Mouse (Mus musculus) ES-E14 (cell line): ENCODE results near the gene Gucy2e. TPM values are rescaled to one million over a fixed set of nuclear protein-coding genes. Genes with fewer than 3 reads are reported as not detected.

Experiments used
- DNase-seq: peaks from one replicate; pipeline ENCODE4 v3.0.0-alpha.2; 2013; ENCODE audit warnings: low read depth, low spot score
- H3K27ac ChIP-seq: 2 replicates; pipeline ENCODE4 v1.5.1; 2012; ENCODE audit warnings: low read depth, mild to moderate bottlenecking, low read length, moderate library complexity, mixed read lengths; ENCODE audit not compliant: poor library complexity, insufficient read depth, severe bottlenecking
- H3K36me3 ChIP-seq: 2 replicates; pipeline ENCODE4 v1.6.1; 2012; ENCODE audit warnings: mild to moderate bottlenecking, low read length, moderate library complexity, mixed read lengths; ENCODE audit not compliant: control insufficient read depth, poor library complexity, insufficient read depth, severe bottlenecking
- H3K4me1 ChIP-seq, 2 experiments: fragments of 150-350 bp in 1 of 2; sonication (generic) in 1 of 2; 2 replicates each; pipeline ENCODE4 v1.6.1; 2012; ENCODE audit warnings: low read length in 2 of 2, mild to moderate bottlenecking in 1 of 2, mixed read lengths in 1 of 2; ENCODE audit not compliant: control insufficient read depth in 2 of 2, insufficient read depth in 2 of 2, poor library complexity in 1 of 2
- H3K4me3 ChIP-seq, 2 experiments: fragments of 150-350 bp in 1 of 2; sonication (generic) in 1 of 2; 2 replicates each; pipeline ENCODE4 v1.5.1; 2012; ENCODE audit warnings: low read length in 2 of 2, low read depth in 1 of 2, mild to moderate bottlenecking in 1 of 2, mixed read lengths in 1 of 2; ENCODE audit not compliant: insufficient read depth in 1 of 2, poor library complexity in 1 of 2, severe bottlenecking in 1 of 2
- H3K9ac ChIP-seq: 2 replicates; pipeline ENCODE4 v1.6.1; 2012; ENCODE audit warnings: low read depth, mild to moderate bottlenecking, low read length, mixed read lengths; ENCODE audit not compliant: poor library complexity, insufficient read depth, severe bottlenecking
- H3K9me3 ChIP-seq: fragments of 150-350 bp; sonication (generic); 2 replicates; pipeline ENCODE4 v1.6.1; 2012; ENCODE audit warnings: low read depth, mild to moderate bottlenecking, low read length; ENCODE audit not compliant: control insufficient read depth, insufficient read depth
- CHD2 ChIP-seq: IDR thresholded peaks from 2 replicates; pipeline ENCODE4 v1.6.1; 2014; ENCODE audit warnings: mild to moderate bottlenecking, low read depth, low read length, inconsistent platforms
- HCFC1 ChIP-seq: IDR thresholded peaks from 2 replicates; pipeline ENCODE4 v1.6.1; 2012; ENCODE audit warnings: low read length, inconsistent platforms, borderline replicate concordance; ENCODE audit not compliant: insufficient read depth
- MAFK ChIP-seq: IDR thresholded peaks from 2 replicates; pipeline ENCODE4 v1.6.1; 2014; ENCODE audit warnings: mild to moderate bottlenecking, low read depth, low read length, inconsistent platforms; ENCODE audit not compliant: insufficient read depth
- ZC3H11A ChIP-seq: IDR thresholded peaks from 2 replicates; pipeline ENCODE4 v1.6.1; 2012; ENCODE audit warnings: low read depth, mild to moderate bottlenecking, inconsistent platforms, low read length, borderline replicate concordance
- ZNF384 ChIP-seq: IDR thresholded peaks from 2 replicates; pipeline ENCODE4 v1.6.1; 2012; ENCODE audit warnings: low read depth, low read length, inconsistent platforms
- in situ Hi-C, 2 experiments: fragments of 600-800 bp; cut with MboI; formaldehyde crosslinking; loops; one replicate each; pipeline ENCODE4 v1.15.1; 2025; ENCODE audit warnings: low sequenced_read_pairs in 2 of 2, inconsistent platforms in 1 of 2; ENCODE audit not compliant: unreplicated experiment in 2 of 2
- total RNA-seq: library from RNA; depleted of rRNA; stranded (reverse); fragments of 300-350 nt; gene quantifications from 2 replicates; pipeline ENCODE4 v1.2.3, GENCODE M21; 2012

Gene Gucy2e
- total RNA-seq, 1 experiment: 0.09 TPM

GRCm38 (mm10) chr11:69180120-69180519, 56.7 kb downstream of the Gucy2e start:
- no peak overlapping the region for H3K27ac ChIP-seq
- no peak for TF ChIP-seq CHD2
- no peak for TF ChIP-seq HCFC1
- no peak for TF ChIP-seq ZNF384
- TF ChIP-seq MAFK: no peak
- TF ChIP-seq ZC3H11A: no peak
- no peak overlapping the region for H3K4me3 ChIP-seq
- no peaks in the 10 kb centered on the region for H3K4me1 ChIP-seq
- no peak for DNase-seq
- in situ Hi-C loops: no loop called here
- no peaks in the 10 kb centered on the region for H3K9me3 ChIP-seq
- no peaks in the 10 kb centered on the region for H3K36me3 ChIP-seq
- H3K9ac ChIP-seq: no peak overlapping the region

- no peak for TF ChIP-seq HCFC1
- TF ChIP-seq ZC3H11A: no peak
- TF ChIP-seq CHD2: no peak
- TF ChIP-seq ZNF384: no peak
- no peak for TF ChIP-seq MAFK
- no peaks in the 10 kb centered on the region for H3K36me3 ChIP-seq
- no peak overlapping the region for H3K9ac ChIP-seq
- in situ Hi-C loops: no loop called here
- no peak for DNase-seq
- H3K27ac ChIP-seq: no peak overlapping the region
- no peak overlapping the region for H3K4me3 ChIP-seq
- no peaks in the 10 kb centered on the region for H3K4me1 ChIP-seq
- no peaks in the 10 kb centered on the region for H3K9me3 ChIP-seq
Observed at GRCm38 (mm10) chr11:69179512-69179911, 57.3 kb downstream of the Gucy2e start.

GRCm38 (mm10) chr11:69178525-69178924, 58.3 kb downstream of the Gucy2e start:
- H3K4me3 ChIP-seq: no peak overlapping the region
- H3K9me3 ChIP-seq: no peaks in the 10 kb centered on the region
- no peak overlapping the region for H3K27ac ChIP-seq
- no peaks in the 10 kb centered on the region for H3K36me3 ChIP-seq
- no peak overlapping the region for H3K9ac ChIP-seq
- in situ Hi-C loops: no loop called here
- no peak for TF ChIP-seq MAFK
- TF ChIP-seq HCFC1: no peak
- TF ChIP-seq CHD2: no peak
- no peak for TF ChIP-seq ZNF384
- no peak for TF ChIP-seq ZC3H11A
- no peak for DNase-seq
- H3K4me1 ChIP-seq: no peaks in the 10 kb centered on the region

- no peak overlapping the region for H3K9ac ChIP-seq
- no peaks in the 10 kb centered on the region for H3K36me3 ChIP-seq
- no peaks in the 10 kb centered on the region for H3K9me3 ChIP-seq
- H3K27ac ChIP-seq: no peak overlapping the region
- H3K4me1 ChIP-seq: no peaks in the 10 kb centered on the region
- in situ Hi-C loops: no loop called here
- H3K4me3 ChIP-seq: no peak overlapping the region
- no peak for DNase-seq
- TF ChIP-seq MAFK (no peak), ZC3H11A (no peak)
Observed at GRCm38 (mm10) chr11:69174722-69175121, 62.1 kb downstream of the Gucy2e start.

GRCm38 (mm10) chr11:69172606-69173005, 64.2 kb downstream of the Gucy2e start:
- Histone ChIP-seq H3K9me3 (no peaks in the 10 kb centered on the region), H3K9ac (no peak overlapping the region), H3K27ac (no peak overlapping the region; the same call in 1 of the 2 replicates), H3K4me1 (no peaks in the 10 kb centered on the region), H3K36me3 (no peaks in the 10 kb centered on the region), H3K4me3 (no peak overlapping the region)
- in situ Hi-C loops: no loop called here
- TF ChIP-seq CHD2 (no peak), MAFK (no peak), ZNF384 (no peak)
- DNase-seq: no peak
